Mouse (Mus musculus) limb, embryonic 14.5 days (tissue): ENCODE results near the gene Celf2. TPM values are rescaled to one million over a fixed set of nuclear protein-coding genes. Genes with fewer than 3 reads are reported as not detected.
A peak's percentile ranks its signal among the peaks of the same experiment; 100 is the strongest.

Experiments
- ATAC-seq: fragments of 200-750 bp; cut with Nextera tagmentation; 2 replicates; pipeline ENCODE4 v1.8.0; 2017; ENCODE audit warnings: low read depth, moderate number of reproducible peaks, moderate TSS enrichment; ENCODE audit not compliant: low FRiP score
- DNase-seq: peaks from one replicate; pipeline ENCODE4 v3.0.0-alpha.2; 2015; ENCODE audit warnings: low spot score
- H3K27ac ChIP-seq: fragments of 300-500 bp; sonication (generic); replicated peaks from 2 replicates; pipeline ENCODE4 v1.5.1; 2014; ENCODE audit warnings: low read depth, mild to moderate bottlenecking, low read length, moderate library complexity, mixed read lengths
- H3K27me3 ChIP-seq: fragments of 300-500 bp; sonication (generic); 2 replicates; pipeline ENCODE4 v1.6.1; 2014; ENCODE audit warnings: low read length, mixed read lengths; ENCODE audit not compliant: control insufficient read depth, insufficient read depth
- H3K36me3 ChIP-seq: fragments of 300-500 bp; sonication (generic); 2 replicates; pipeline ENCODE4 v1.6.1; 2014; ENCODE audit warnings: mild to moderate bottlenecking, low read length, moderate library complexity, mixed read lengths; ENCODE audit not compliant: control insufficient read depth, insufficient read depth
- H3K4me1 ChIP-seq: fragments of 300-500 bp; sonication (generic); 2 replicates; pipeline ENCODE4 v1.6.1; 2014; ENCODE audit warnings: antibody characterized with exemption, low read length, mixed read lengths; ENCODE audit not compliant: control insufficient read depth, insufficient read depth
- H3K4me2 ChIP-seq: fragments of 300-500 bp; sonication (generic); replicated peaks from 2 replicates; pipeline ENCODE4 v1.6.1; 2014; ENCODE audit warnings: low read depth, mild to moderate bottlenecking, low read length, moderate library complexity; ENCODE audit not compliant: severe bottlenecking
- H3K4me3 ChIP-seq: fragments of 300-500 bp; sonication (generic); replicated peaks from 2 replicates; pipeline ENCODE4 v1.5.1; 2014; ENCODE audit warnings: low read length
- H3K9ac ChIP-seq: fragments of 300-500 bp; sonication (generic); 2 replicates; pipeline ENCODE4 v1.6.1; 2014; ENCODE audit warnings: mild to moderate bottlenecking, low read depth, low read length, moderate library complexity; ENCODE audit not compliant: severe bottlenecking
- H3K9me3 ChIP-seq: fragments of 300-500 bp; sonication (generic); 2 replicates; pipeline ENCODE4 v1.6.1; 2016; ENCODE audit warnings: low read length; ENCODE audit not compliant: control insufficient read depth
- POLR2A ChIP-seq: fragments of 200-500 bp; IDR thresholded peaks from 2 replicates; pipeline ENCODE4 v1.8.0; 2012; ENCODE audit warnings: inconsistent platforms, mild to moderate bottlenecking, moderate library complexity, borderline replicate concordance; ENCODE audit not compliant: insufficient read depth, insufficient read length; ENCODE audit errors: extremely low read depth
- WGBS: fragments of 180-500 bp; shearing (Covaris S2); extraction: QIAGEN DNeasy Blood & Tissue Kit; methylation state at CpG from one replicate; pipeline ENCODE4 v1.1.7; 2014; 5-methylcytosine and 5-hydroxymethylcytosine counted together
- polyA plus RNA-seq, 2 experiments: library from polyadenylated mRNA; depleted of rRNA in 1 of 2; stranded (reverse) in 1 of 2; unstranded in 1 of 2; fragments of >200 nt; fragmentation: Nextera tagmentation in 1 of 2; extraction: Ambion mirVana in 1 of 2; gene quantifications; 2 replicates each; pipeline versions ENCODE4 v1.2.1 to v1.2.3; 2012 to 2014

Gene Celf2
- polyA plus RNA-seq, 2 experiments, result 55.3 to 75.1 TPM

GRCm38 (mm10) chr2:7083489-7084090, 425.8 kb downstream of the Celf2 start:
- H3K27me3 ChIP-seq, result no peaks in the 10 kb centered on the region
- no peaks in the 10 kb centered on the region for H3K9me3 ChIP-seq
- DNase-seq, result no peak
- no peak overlapping the region for H3K4me2 ChIP-seq
- no peak for ATAC-seq
- H3K4me1 ChIP-seq, result peaks cover 11% of the 10 kb centered on the region
- H3K4me3 ChIP-seq, result no peak overlapping the region
- no peak for TF ChIP-seq POLR2A
- H3K9ac ChIP-seq, result no peak overlapping the region
- no peaks in the 10 kb centered on the region for H3K36me3 ChIP-seq
- no peak overlapping the region for H3K27ac ChIP-seq
- WGBS, result 91% methylated on average over 4 of the region's 4 CpGs

- ATAC-seq (no peak), DNase-seq (no peak)
- no peaks in the 10 kb centered on the region for H3K27me3 ChIP-seq
- H3K27ac ChIP-seq, result no peak overlapping the region
- 74% methylated on average over 9 of the region's 9 CpGs for WGBS
- peaks cover 2% of the 10 kb centered on the region; the same call in 1 of the 2 replicates for H3K9me3 ChIP-seq
- no peaks in the 10 kb centered on the region for H3K36me3 ChIP-seq
- H3K4me1 ChIP-seq, result peaks cover 11% of the 10 kb centered on the region
- TF ChIP-seq POLR2A, result no peak
- H3K4me2 ChIP-seq, result no peak overlapping the region
- H3K4me3 ChIP-seq, result no peak overlapping the region
- H3K9ac ChIP-seq, result no peak overlapping the region
Observed at GRCm38 (mm10) chr2:7082376-7083025, 426.9 kb downstream of the Celf2 start.

- 0 out of 2 replicates have a peak, but pooled peaks have one; percentile 18 for TF ChIP-seq POLR2A
- H3K4me3 ChIP-seq, result peak overlapping the region; percentile 27
- no peaks in the 10 kb centered on the region for H3K27me3 ChIP-seq
- H3K9me3 ChIP-seq, result peaks cover 7% of the 10 kb centered on the region; the same call in 1 of the 2 replicates
- ATAC-seq (peak; percentile 66), DNase-seq (peak; percentile 40)
- H3K4me2 ChIP-seq, result peak overlapping the region; percentile 42
- no peaks in the 10 kb centered on the region for H3K36me3 ChIP-seq
- WGBS, result 9% methylated on average over 28 of the region's 28 CpGs
- H3K27ac ChIP-seq, result peak overlapping the region; percentile 76
- peaks cover 11% of the 10 kb centered on the region for H3K4me1 ChIP-seq
- H3K9ac ChIP-seq, result peak overlapping the region; percentile 51
Observed at GRCm38 (mm10) chr2:7080794-7081783, 428.3 kb downstream of the Celf2 start.

GRCm38 (mm10) chr2:7080086-7080485, 429.3 kb downstream of the Celf2 start:
- Histone ChIP-seq H3K27ac (no peak overlapping the region), H3K36me3 (no peaks in the 10 kb centered on the region), H3K27me3 (no peaks in the 10 kb centered on the region), H3K4me3 (no peak overlapping the region), H3K4me1 (peaks cover 11% of the 10 kb centered on the region), H3K4me2 (no peak overlapping the region; the same call in 1 of the 2 replicates), H3K9me3 (peaks cover 10% of the 10 kb centered on the region; the same call in 1 of the 2 replicates), H3K9ac (no peak overlapping the region)
- DNase-seq (no peak), ATAC-seq (no peak)
- 76% methylated on average over 7 of the region's 7 CpGs for WGBS
- no peak for TF ChIP-seq POLR2A

- DNase-seq (no peak), ATAC-seq (no peak)
- H3K27ac ChIP-seq, result no peak overlapping the region
- no peak overlapping the region for H3K4me3 ChIP-seq
- no peak for TF ChIP-seq POLR2A
- H3K4me2 ChIP-seq, result no peak overlapping the region
- 56% methylated on average over 2 of the region's 2 CpGs for WGBS
- peaks cover 11% of the 10 kb centered on the region for H3K4me1 ChIP-seq
- H3K9ac ChIP-seq, result no peak overlapping the region
- peaks cover 10% of the 10 kb centered on the region; the same call in 1 of the 2 replicates for H3K9me3 ChIP-seq
- H3K27me3 ChIP-seq, result no peaks in the 10 kb centered on the region
- no peaks in the 10 kb centered on the region for H3K36me3 ChIP-seq
Observed at GRCm38 (mm10) chr2:7079390-7079789, 430.0 kb downstream of the Celf2 start.
